Mouse (Mus musculus): ENCODE data around the gene Fam204a. TPM values are rescaled to one million over a fixed set of nuclear protein-coding genes. Genes with fewer than 3 reads are reported as not detected.

The Fam204a gene
- polyA plus RNA-seq, 1 experiment, result 12.3 TPM

DNA sequence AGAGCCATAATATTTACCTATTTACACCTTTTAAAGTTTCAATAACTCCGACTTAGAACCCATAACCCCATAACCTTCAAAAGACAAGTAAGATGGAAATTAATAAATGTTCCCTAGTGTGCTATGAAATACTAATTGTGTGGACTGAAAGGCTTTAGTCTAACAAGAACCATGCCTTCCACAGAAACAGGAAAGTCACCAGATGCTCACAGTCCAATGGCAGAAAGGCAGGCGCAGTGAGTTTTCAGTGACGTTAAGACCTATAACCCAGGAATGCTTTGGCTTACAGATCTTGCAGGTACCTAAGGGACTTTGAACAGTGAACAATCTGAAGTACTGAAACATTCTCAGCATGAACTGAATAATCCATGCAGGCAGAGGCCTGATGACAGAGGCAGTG is 18.7 kb upstream of the Fam204a start:
- no peaks in the 10 kb centered on the region for H3K79me3 ChIP-seq (ENCODE audit: low read depth)
- H3K4me3 ChIP-seq (ENCODE audit: insufficient read depth, poor library complexity, severe bottlenecking), result no peak overlapping the region
- no peak overlapping the region for H3ac ChIP-seq (ENCODE audit: control insufficient read depth, insufficient read length, low read depth)
- H3K36me3 ChIP-seq (ENCODE audit: control insufficient read depth, insufficient read depth), result no peaks in the 10 kb centered on the region
- TF ChIP-seq CTCF (IDR thresholded peaks at IDR 0.05; ENCODE audit: control insufficient read depth, insufficient read depth, insufficient read length), result no peak
- TF ChIP-seq USF1 (IDR thresholded peaks at IDR 0.05; ENCODE audit: low read depth), result no peak
- no peak for TF ChIP-seq MYOG (IDR thresholded peaks at IDR 0.05; ENCODE audit: control insufficient read depth, extremely low read depth, insufficient read length)
- no peak for TF ChIP-seq MYOD1 (IDR thresholded peaks at IDR 0.05; ENCODE audit: control insufficient read depth, insufficient read length, low read depth)
- no peak for TF ChIP-seq FOSL1 (IDR thresholded peaks at IDR 0.05; ENCODE audit: insufficient read depth, low read length, poor library complexity, severe bottlenecking)
- no peak for TF ChIP-seq MAX (IDR thresholded peaks at IDR 0.05)
- TF ChIP-seq CEBPB (IDR thresholded peaks at IDR 0.05; ENCODE audit: low read depth), result no peak
- H3K27me3 ChIP-seq (ENCODE audit: control insufficient read depth, insufficient read depth, insufficient read length), result no peaks in the 10 kb centered on the region
- no peaks in the 10 kb centered on the region for H3K79me2 ChIP-seq (ENCODE audit: control insufficient read depth, insufficient read depth)

DNA sequence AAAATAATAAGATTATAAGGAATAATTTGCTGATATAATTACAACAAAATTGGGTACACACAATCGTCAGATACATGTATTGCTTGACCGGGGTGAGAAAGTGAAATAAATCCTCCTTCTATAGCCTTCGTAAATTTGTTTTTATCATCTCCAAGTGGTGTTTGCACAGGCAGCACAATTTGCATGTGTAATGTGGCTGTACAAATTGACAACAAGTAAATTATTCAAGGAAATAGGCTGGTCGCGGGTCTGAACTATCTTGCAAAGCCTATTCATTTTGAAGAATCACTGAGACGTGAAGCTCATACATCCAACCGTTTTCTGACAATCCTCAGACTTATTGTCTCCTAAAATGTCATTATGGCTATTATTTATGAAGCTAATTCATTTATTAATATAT is 16.1 kb upstream of the Fam204a start:
- H3K27me3 ChIP-seq (ENCODE audit: control insufficient read depth, insufficient read depth, insufficient read length), result no peaks in the 10 kb centered on the region

DNA sequence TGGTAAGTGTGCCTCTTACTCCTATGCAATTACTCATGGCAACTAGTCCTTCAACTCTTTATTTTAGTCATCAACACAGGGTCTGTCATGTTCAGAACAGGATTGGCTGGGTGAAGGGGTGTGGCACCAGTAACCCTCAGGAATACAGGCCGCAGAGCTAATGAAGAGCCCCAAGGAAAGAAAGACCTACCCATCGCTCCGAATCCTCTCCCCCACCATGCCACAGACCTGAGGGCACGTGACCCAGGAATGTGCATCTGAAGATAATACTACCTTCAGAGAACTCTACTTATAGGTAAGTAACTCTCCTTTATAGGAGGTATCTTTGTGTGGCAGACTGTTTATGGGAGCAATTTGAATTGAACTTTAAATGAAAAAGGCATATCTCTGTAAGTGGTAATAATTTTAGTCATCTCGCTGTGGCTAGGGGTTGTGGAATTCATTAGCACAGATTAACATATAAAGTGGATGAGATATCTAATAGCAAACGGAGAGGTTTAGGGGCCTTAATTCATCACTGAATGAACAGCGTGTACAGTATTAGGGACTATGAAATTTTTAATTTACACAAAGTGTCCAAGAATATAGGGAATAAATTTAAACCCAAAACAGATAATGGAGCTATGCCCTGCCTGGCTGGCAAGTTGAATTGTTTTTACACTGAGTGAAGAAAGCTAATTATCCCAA is 15.6 kb upstream of the Fam204a start:
- TF ChIP-seq MAX (IDR thresholded peaks at IDR 0.05), result no peak
- no peak for TF ChIP-seq USF1 (IDR thresholded peaks at IDR 0.05; ENCODE audit: low read depth)
- no peak for TF ChIP-seq CEBPB (IDR thresholded peaks at IDR 0.05; ENCODE audit: low read depth)
- no peak for TF ChIP-seq CTCF (IDR thresholded peaks at IDR 0.05; ENCODE audit: control insufficient read depth, insufficient read depth, insufficient read length)
- no peak for TF ChIP-seq MYOD1 (IDR thresholded peaks at IDR 0.05; ENCODE audit: control insufficient read depth, insufficient read length, low read depth)
- TF ChIP-seq FOSL1 (IDR thresholded peaks at IDR 0.05; ENCODE audit: insufficient read depth, low read length, poor library complexity, severe bottlenecking), result no peak
- no peak for TF ChIP-seq MYOG (IDR thresholded peaks at IDR 0.05; ENCODE audit: control insufficient read depth, extremely low read depth, insufficient read length)
- H3K79me2 ChIP-seq (ENCODE audit: control insufficient read depth, insufficient read depth), result no peaks in the 10 kb centered on the region
- H3ac ChIP-seq (ENCODE audit: control insufficient read depth, insufficient read length, low read depth), result no peak overlapping the region
- H3K27me3 ChIP-seq (ENCODE audit: control insufficient read depth, insufficient read depth, insufficient read length), result peaks cover under 1% of the 10 kb centered on the region
- no peaks in the 10 kb centered on the region for H3K79me3 ChIP-seq (ENCODE audit: low read depth)
- no peak overlapping the region for H3K4me3 ChIP-seq (ENCODE audit: insufficient read depth, poor library complexity, severe bottlenecking)
- H3K36me3 ChIP-seq (ENCODE audit: control insufficient read depth, insufficient read depth), result no peaks in the 10 kb centered on the region

More for the DNA sequence above, 16.1 kb upstream of the Fam204a start:
- Histone ChIP-seq H3K79me2 (ENCODE audit: control insufficient read depth, insufficient read depth) (no peaks in the 10 kb centered on the region), H3ac (ENCODE audit: control insufficient read depth, insufficient read length, low read depth) (no peak overlapping the region), H3K36me3 (ENCODE audit: control insufficient read depth, insufficient read depth) (no peaks in the 10 kb centered on the region), H3K79me3 (ENCODE audit: low read depth) (no peaks in the 10 kb centered on the region), H3K4me3 (ENCODE audit: insufficient read depth, poor library complexity, severe bottlenecking) (no peak overlapping the region)
- no peak for TF ChIP-seq FOSL1 (IDR thresholded peaks at IDR 0.05; ENCODE audit: insufficient read depth, low read length, poor library complexity, severe bottlenecking)

DNA sequence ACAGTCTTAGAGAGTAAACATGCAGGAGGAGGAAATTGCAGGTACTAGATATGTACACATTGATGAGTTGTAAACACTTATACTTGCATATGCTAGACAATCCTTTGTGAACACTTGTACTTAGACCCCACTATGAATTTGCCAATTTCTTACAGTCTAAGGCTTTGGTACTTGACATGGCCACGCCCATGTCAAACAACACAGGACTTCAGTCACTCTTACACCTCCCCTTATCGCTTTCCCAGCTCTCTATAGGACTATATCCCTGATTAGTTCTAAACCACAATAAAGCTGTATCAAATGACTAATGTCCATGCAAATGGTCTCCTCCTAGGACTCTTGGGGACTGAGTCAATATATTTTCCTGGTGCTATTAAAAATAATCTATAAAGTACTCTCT is 5.0 kb upstream of the Fam204a start:
- no peak overlapping the region for H3ac ChIP-seq (ENCODE audit: control insufficient read depth, insufficient read length, low read depth)
- H3K27me3 ChIP-seq (ENCODE audit: control insufficient read depth, insufficient read depth, insufficient read length), result no peaks in the 10 kb centered on the region
- H3K79me3 ChIP-seq (ENCODE audit: low read depth), result no peaks in the 10 kb centered on the region
- H3K4me3 ChIP-seq (ENCODE audit: insufficient read depth, poor library complexity, severe bottlenecking), result no peak overlapping the region
- no peaks in the 10 kb centered on the region for H3K36me3 ChIP-seq (ENCODE audit: control insufficient read depth, insufficient read depth)
- no peaks in the 10 kb centered on the region for H3K79me2 ChIP-seq (ENCODE audit: control insufficient read depth, insufficient read depth)
- no peak for TF ChIP-seq FOSL1 (IDR thresholded peaks at IDR 0.05; ENCODE audit: insufficient read depth, low read length, poor library complexity, severe bottlenecking)
- no peak for TF ChIP-seq USF1 (IDR thresholded peaks at IDR 0.05; ENCODE audit: low read depth)
- no peak for TF ChIP-seq MYOD1 (IDR thresholded peaks at IDR 0.05; ENCODE audit: control insufficient read depth, insufficient read length, low read depth)

DNA sequence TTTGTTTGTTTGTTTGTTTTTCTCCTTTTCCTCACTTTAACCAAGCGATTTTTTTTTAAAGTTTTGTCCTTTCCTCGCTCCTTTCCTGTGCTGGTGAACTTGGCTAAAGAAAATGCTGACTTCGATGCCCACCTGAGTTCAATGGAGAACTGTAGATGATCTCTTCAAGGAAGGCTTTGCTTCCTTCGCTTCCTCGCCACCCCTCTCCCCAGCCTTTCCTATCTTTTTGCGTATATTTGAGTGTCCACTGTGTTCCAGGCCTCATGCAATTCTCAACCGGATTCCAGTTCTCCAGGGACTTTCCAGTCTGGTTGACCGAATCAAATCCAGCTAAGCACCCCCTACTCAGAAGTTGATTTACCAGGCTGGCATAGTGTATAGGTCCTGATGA is 339 bp upstream of the Fam204a start:
- H3K79me2 ChIP-seq (ENCODE audit: control insufficient read depth, insufficient read depth), result peaks cover 44% of the 10 kb centered on the region
- no peak for TF ChIP-seq CEBPB (IDR thresholded peaks at IDR 0.05; ENCODE audit: low read depth)
- no peak for TF ChIP-seq USF1 (IDR thresholded peaks at IDR 0.05; ENCODE audit: low read depth)
- TF ChIP-seq CTCF (IDR thresholded peaks at IDR 0.05; ENCODE audit: control insufficient read depth, insufficient read depth, insufficient read length), result no peak
- no peak for TF ChIP-seq FOSL1 (IDR thresholded peaks at IDR 0.05; ENCODE audit: insufficient read depth, low read length, poor library complexity, severe bottlenecking)
- TF ChIP-seq MAX (IDR thresholded peaks at IDR 0.05), result no peak
- no peak for TF ChIP-seq MYOD1 (IDR thresholded peaks at IDR 0.05; ENCODE audit: control insufficient read depth, insufficient read length, low read depth)
- TF ChIP-seq MYOG (IDR thresholded peaks at IDR 0.05; ENCODE audit: control insufficient read depth, extremely low read depth, insufficient read length), result no peak
- H3K4me3 ChIP-seq (ENCODE audit: insufficient read depth, poor library complexity, severe bottlenecking), result peak overlapping the region; percentile 80
- no peaks in the 10 kb centered on the region for H3K27me3 ChIP-seq (ENCODE audit: control insufficient read depth, insufficient read depth, insufficient read length)
- H3K36me3 ChIP-seq (ENCODE audit: control insufficient read depth, insufficient read depth), result no peaks in the 10 kb centered on the region
- H3ac ChIP-seq (ENCODE audit: control insufficient read depth, insufficient read length, low read depth), result no peak overlapping the region
- peaks cover 31% of the 10 kb centered on the region for H3K79me3 ChIP-seq (ENCODE audit: low read depth)

DNA sequence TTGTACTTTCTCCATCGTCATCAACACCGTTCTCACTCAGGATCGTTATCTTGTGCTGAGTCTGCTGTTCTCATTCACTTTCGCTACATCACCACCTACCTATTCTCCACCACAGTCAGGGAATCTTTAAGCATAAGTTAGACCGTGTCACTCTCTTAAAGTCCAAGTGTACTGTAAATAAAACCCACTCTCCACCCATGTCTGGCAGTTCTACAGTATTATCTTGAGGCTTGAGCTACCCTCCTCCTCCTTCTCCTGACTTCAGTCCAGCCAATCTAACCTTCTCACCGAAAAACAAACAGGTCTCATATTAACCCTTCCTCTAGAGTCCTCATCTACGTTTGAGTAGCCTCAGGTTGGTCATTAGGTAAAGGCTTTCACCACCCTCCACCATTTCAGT is 7.1 kb downstream of the Fam204a start:
- TF ChIP-seq MYOD1 (IDR thresholded peaks at IDR 0.05; ENCODE audit: control insufficient read depth, insufficient read length, low read depth) (no peak), MAX (IDR thresholded peaks at IDR 0.05) (no peak)
- H3K27me3 ChIP-seq (ENCODE audit: control insufficient read depth, insufficient read depth, insufficient read length), result no peaks in the 10 kb centered on the region
- peaks cover 7% of the 10 kb centered on the region for H3K36me3 ChIP-seq (ENCODE audit: control insufficient read depth, insufficient read depth)
- no peak overlapping the region for H3ac ChIP-seq (ENCODE audit: control insufficient read depth, insufficient read length, low read depth)
- peaks cover 37% of the 10 kb centered on the region for H3K79me2 ChIP-seq (ENCODE audit: control insufficient read depth, insufficient read depth)
- peaks cover 24% of the 10 kb centered on the region for H3K79me3 ChIP-seq (ENCODE audit: low read depth)
- H3K4me3 ChIP-seq (ENCODE audit: insufficient read depth, poor library complexity, severe bottlenecking), result no peak overlapping the region
